Mouse (Mus musculus) lung, postnatal 4 days (tissue): ENCODE measurements around the gene Etl4.

Experiments
- DNase-seq, 2 experiments: peaks; one replicate each; pipeline ENCODE4 v3.0.0; 2021

Etl4 gene

DNA sequence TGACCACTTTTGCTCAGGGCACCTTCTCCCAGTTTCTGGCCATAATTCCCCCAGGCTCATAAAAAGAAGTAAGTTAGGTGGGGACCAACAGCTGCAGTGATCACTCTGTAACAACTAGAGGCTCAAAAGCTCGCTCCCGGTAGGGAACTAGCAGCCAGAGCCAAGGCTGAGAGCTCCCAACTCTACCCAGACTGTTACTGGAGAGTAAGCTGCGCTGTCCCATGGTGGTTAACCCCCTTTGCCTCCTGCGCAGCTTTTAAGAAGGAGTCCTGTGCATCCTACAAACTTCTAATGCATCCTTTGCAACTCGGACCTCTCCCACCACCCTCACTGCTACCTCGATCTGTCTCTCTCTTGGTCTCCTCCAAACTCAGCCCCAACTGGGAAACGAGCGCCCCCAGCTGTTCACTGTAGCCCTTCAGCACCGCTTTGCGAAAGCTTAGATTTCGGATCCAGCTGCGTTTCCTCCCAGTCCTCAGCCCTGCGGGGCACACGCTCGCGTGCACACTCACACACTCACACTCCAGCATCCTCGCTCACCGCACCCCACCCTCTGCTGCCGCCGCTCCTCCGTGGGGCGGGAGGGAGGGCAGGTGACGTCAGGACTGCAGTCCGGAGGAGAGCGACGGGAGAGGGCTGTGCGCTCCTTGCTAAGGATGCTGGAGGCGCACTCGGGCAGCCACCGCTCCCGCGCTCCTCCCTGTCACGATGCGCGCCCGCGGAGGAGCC lies at the start of gene Etl4:
Gene Etl4, plus strand, starts transcription at position 610 of the 729 bp plus-strand sequence.
- peak; percentile 29 for DNase-seq

DNA sequence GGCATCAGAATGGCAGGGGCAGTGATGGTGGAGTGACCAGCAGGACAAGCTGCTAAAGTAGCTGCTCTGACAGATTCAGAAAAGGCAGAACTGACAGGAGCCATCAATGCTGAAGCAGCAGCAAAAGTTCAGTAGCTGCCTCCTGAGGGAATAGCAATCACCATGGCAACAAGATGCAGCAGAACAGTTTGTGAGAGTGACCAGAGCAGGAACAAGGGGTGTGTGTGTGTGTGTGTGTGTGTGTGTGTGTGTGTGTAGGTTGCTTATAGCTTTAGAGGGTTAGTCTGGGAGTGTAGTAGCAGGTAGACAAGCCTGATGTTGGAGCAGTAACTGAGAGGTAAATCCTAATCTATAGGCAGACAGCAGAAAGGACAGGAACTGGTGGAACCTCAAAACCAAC lies 40.4 kb upstream of the Etl4 start:
- DNase-seq: no peak

DNA sequence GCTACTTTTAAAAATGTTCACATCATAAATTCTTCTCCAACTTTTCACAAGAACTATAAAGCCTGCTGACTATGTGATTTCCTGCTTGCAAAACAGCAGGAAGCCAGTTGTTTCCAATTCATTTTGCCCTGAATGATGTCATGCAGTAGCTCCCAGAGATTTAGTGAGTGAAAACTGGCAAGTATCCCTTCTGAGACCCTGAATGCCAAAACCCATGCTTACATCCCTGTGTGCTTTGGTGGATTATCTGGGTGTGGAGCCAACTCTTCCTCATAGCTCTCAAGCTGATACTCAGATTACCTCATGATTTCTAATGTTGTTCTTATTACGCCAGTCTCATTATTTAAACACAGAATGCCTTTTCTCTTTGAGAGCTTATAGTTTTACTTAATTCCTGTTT lies 37.7 kb upstream of the Etl4 start:
- no peak for DNase-seq

DNA sequence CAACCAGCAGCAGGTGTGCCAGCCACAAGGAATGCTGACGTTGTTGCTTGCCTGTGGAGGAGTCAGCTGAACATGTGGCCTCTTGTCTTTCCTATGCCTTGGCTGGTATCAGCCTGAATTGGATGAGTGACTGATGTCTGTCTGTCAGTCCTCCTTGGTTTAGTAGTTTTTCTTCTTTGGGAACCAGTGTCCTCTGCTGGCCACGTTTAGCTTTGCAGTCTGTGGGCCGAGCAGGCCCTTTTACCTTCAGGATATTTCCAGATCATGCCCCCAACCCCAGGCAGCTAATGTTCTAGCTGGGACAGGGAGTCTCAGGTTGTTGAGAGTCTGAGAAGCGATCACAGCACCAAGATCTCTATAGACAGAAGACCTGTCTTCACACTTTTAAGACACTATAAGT lies 18.7 kb upstream of the Etl4 start:
- DNase-seq: no peak

DNA sequence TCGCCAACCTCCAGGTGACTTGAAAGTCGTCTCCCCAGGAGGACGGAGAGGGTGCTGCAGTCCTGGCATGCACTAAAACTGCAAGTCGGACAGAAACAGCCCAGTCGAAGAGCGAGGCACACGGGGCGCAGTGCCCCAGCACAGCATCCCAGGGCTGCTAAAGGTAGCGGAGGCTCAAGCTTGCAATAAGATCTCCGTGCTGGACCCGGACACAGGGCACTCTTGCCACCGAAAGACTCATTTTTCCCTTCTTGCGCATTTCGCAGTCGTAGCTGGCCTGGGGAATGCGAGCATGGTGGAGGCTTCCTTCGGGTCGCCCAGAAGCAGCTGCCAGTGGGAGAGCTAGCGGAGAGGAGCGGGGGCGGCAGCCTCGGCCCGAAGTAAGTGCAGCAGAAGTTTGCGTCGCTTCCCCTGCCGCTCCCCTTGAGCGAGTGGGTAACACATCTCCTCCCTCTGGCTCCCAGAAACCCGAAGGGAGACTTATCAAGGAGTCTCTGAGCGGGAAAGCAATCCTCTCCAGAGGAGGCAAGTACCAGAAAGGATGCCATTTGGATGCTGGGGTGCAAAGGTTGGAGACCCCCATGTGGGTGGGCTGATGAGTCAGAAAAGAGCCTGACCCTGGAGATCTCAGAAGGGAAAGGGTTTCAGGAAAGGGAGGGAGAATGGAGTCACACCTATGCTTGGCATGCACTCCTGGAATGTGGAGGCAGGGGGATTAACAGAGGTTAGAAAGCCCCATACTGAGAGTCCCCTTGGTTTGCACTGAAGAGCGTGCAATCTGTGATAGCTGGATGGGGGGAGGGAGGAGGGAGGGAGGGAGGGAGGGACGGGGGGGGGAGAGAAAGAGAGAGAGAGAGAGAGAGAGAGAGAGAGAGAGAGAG lies 560 bp downstream of the Etl4 start:
- DNase-seq: no peak

DNA sequence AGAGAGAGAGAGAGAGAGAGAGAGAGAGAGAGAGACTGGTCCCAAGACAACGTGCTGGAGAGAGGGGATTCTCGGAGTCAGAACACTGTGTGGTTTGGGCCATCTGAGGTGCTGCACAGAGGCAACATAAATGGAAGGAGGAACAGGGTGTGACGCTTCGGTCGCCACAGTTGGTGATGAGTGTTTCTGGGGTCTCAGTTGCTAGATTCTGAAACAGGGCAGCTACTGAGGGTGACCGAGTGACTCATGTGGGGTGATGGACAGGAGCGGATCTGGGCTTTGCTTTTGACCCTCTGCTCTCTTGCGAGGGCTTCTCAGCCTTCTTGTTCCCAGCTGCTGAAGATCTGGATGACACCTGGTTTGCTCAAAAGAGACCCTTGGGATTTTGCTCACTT lies 1.2 kb downstream of the Etl4 start:
- no peak for DNase-seq

DNA sequence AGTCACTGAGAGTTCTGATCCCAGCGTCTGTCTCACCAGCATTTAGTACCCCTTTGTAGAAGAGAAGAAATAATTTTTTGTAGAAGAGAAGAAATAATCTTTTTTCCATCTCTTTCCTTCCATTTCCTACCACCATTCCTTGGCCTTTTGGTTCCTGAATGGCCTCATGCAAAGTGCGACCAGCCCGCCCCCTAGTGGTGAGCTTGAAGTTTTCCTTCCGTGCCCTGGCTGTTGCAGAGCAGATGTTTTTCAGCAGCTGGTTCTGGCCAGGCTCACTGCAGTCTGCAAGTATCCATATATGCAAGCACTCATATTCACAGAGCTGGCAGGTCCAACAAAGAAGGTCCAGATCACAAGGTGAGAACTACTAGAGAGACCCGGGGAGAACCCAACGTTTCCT lies 9.6 kb downstream of the Etl4 start:
- DNase-seq: peak; percentile 48 to 63

DNA sequence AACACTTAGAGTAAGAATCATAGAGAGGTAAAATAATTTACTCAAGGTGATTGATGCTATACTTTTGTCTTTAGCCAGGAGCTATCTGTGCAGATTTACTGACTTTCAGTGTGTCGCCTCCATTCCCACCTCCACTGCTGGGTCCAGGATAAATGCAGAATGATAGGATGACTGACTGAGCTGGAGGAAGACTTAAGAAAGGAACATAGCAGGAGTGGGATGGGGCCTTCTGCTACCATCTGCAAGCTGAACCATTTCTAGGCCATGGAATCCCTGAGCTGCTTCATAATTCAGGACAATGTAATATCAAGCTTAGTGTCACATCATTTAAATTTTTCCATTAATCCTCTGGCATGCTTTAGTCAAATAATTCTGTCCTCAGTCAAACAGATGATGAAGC lies 20.4 kb downstream of the Etl4 start:
- DNase-seq: no peak

DNA sequence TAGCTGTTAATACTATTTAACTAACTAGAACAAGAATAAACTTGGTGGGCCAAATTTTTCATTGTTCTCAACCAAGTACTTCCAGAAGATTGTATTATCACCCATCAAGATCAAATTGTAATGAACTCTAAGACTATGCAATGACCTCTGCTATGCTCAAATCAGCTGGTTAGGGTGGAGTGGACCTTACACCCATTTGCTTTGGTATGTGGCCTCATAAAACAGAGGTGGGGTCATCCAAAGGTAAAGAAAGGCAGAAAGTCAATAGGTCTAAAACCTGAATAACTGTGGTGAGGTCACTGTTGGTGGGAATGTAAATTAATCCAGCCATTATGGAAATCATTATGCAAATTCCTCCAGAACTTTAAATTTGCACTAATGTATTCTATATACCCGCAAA lies 24.3 kb downstream of the Etl4 start:
- DNase-seq: no peak

DNA sequence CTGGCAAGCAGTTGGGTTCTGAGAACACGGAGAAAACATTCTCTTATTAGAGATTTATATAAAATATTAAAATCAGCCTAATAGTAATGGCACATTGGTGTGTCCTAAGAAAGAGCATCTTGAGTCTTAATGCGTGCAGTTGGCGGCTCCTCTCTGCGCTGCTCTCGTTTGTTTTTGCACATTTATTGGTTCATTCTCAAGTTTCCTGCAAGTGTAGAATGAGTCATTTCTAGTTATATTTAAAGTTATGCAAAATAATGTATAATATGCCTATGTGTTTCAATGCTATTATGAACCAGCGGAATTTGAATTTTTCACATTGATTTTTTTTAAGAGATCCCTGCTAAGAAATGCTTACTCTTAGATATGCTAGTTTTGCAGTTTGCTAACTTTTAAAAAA lies 35.6 kb downstream of the Etl4 start:
- DNase-seq: no peak

DNA sequence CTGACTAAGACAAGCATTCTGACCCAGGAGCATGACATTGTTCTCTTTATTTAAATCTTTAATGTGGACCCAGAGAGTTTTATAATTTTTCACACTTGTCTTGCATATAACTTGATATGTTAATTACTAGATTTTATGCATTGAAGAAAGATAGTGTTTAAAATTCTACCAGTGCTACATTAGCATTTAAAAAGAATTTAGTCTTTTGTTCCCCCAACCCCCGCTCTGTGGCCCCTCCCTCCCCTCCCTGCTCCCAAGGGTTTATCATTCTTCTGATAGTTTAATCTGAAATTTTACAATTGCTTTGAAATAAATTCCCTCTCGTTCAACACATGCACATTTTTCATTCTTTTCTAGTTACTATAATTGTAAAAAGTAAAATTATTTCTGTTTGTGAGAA lies 43.4 kb downstream of the Etl4 start:
- no peak for DNase-seq

DNA sequence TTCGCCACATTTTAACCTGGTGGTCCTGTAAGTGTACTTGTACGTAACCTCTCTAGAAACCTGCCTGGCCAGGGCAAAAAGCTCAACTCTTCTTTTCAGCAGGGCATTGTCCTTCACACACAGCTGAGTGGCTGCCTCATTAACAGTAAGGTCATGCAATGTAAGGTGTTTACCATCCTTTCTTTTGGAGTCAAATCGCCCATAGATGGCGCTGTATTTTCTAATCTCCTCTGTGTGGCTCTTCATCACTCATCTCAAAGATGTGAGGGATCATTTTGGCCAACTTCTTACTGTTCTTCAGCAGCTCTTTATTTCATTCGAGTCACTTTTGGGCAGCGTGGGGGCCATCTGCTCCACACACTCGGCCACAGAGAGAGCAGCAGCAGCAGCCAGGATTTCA lies 56.9 kb downstream of the Etl4 start:
- no peak for DNase-seq

DNA sequence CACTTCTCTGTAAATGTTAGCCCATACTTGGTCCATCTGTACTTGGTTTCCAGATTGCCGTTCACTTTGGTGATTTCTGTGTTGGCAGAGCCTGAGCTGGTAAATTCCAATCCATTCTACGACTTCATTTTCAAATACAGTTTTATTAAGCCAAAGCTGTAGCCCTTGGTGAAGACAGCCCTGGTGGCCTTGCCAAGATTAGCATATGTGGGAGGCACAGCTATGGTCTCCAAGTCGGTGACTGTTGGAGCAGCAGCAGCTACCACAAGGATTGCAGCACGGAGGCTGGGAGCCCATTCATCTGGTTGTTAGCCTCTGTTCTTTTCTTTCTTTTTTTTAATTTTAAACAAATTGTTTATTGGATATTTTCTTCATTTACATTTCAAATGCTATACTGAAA lies 128.1 kb downstream of the Etl4 start:
- no peak for DNase-seq

DNA sequence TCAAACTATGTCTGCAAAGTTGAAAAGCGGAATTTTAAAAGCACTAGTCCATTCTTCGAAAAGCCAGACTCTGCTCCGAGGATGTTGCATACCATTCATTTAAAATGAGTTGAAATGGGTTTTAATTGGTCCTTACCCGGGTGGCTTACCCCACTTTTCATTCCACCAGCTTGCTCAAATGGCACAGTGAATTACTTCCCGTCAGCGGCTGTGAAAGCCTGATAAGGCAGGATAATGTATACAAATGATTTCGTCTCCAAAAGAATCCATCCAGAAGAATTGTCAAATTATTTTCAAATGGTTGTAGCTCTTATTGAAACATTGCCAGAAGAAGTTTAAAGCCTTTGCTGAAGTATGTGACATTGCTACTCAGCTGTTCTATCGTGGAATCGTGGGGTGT lies 162.8 kb downstream of the Etl4 start:
- DNase-seq: no peak

DNA sequence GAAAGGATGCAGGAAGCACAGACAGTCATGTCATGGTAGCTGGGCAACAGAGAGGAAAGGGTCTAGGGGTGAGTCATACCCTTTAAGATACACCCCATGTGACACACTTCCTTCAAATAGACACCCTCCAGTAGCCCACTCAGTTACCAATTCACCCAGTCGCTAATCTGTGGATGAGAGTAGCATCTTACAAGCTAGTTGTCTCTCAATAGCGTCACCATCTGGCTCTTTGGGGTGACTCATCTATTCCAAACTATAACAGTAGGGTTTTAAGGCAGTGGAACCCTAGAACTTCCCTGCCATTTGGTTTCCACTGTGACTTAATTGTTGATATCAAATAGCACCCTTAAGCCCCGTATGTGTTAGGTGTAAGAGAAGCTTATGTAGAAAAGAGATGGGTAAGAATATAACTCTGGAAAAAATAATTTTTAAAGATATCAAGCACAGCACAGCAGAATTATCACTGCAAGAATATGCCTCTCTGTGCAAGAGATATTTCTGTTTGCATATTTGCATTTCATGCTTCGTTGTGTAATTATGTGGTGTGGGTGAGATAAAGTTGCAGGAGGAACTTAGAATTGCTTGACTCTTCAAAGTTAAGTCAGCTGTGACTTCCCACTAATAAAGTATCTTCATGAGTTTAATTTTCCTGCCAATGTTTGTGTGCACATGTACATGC lies 166.7 kb downstream of the Etl4 start:
- no peak for DNase-seq

DNA sequence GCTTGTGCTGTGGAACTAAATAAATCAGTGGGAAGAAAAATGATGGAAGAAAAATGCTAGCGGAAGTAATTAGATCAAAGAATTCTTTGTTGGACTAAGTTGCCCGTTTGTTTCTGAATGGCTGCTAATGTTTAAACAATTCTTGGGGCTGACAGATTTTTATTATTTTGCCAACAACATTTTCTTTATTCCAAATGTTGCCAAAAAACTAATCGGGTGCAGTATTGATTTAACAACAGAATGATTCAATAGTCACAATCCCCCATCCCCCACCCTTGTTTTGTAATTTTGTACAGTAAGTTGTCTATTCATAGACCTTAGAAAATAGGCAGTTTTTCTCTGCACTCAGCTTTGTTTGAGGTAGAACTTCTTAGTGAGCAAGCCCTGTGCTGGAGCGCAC lies 175.2 kb downstream of the Etl4 start:
- DNase-seq: no peak

DNA sequence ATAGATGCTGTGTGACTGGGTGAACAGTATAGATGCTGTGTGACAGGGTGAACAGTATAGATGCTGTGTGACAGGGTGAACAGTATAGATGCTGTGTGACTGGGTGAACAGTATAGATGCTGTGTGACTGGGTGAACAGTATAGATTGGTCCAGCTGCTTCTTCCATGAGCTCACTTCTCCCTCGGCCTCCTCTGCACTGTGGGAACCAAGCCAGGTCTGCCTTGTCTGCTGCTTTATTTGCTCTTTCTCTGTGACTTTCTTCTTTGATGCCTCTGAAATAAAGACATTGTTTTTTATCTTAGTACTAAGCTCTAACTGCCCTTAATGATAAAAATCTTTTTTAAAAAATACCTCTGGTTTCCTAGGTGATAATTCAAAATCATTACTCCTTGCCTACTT lies 195.9 kb downstream of the Etl4 start:
- no peak for DNase-seq

DNA sequence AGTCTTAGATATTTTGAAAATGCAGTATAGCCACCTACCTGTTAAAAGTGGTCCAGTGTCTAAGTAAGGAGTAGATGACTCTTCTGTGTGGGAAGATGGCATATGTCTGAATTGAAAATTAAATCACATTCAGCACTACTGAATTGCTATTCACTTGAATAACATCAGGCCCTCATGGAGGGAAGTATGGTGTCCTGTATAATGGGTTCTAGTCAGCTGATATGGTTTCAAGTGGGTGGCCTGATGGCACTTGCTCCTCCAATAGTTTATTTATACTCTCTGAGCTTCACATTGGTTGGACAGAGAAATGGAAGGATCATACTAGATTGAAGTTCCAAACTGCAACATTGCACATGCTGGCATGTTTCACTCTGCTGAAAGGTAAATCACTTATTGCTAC lies 202.1 kb downstream of the Etl4 start:
- DNase-seq: no peak

DNA sequence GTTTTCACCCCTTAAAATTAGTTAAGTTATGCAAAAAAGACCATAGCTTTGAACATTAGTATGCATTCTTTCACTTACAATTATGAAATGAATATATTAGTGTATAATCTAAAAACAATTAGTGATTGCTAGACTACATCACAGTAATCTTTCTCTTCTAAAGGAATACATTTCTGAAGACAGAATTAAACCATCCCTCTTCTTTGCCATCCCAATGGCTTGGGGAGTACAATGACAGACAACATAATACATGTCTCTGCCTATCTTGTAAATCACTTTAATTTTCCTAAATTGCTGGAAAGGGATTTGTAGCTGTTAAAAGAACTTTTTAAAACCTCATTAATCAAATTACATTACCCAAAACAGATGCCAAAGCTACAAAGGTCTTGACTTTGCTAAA lies 216.3 kb downstream of the Etl4 start:
- no peak for DNase-seq

DNA sequence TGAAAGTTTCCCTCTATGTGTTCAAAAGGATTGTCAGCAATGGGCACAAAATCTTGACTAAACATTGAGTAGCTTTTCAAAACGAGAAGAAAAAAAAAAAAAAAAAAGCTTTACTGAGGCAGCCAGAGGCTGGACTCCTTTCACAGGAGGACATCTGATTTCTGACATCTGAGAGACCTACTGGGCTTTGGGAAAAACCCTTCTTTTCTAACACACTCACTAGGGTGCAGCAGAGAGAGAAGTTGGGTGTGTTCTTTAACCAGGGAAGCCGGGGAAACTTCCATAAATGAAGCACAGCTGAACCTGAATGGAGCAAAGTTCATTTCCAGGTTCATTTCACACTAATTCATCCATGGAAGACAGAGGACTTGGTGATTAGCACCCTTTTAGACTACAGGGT lies 222.2 kb downstream of the Etl4 start:
- DNase-seq: no peak

DNA sequence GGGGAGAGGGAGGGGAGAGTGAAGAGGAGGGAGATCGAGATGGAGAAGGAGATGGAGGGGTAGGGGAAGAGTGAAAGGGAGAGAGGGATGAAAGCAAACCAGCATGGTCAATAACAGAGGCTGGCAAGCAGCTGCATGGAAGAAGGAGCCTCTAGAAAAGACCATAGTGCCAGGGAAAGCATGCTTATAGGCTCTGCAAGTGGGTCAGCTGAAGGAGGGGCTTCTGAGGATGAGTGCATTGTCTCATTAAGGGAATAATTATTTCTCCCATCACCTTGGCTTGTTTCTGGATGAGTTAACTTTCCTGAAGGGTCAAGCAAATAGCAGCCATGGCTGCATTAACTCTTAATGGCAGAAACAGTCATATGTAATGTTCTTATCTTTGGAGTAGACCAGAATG lies 228.8 kb downstream of the Etl4 start:
- no peak for DNase-seq

DNA sequence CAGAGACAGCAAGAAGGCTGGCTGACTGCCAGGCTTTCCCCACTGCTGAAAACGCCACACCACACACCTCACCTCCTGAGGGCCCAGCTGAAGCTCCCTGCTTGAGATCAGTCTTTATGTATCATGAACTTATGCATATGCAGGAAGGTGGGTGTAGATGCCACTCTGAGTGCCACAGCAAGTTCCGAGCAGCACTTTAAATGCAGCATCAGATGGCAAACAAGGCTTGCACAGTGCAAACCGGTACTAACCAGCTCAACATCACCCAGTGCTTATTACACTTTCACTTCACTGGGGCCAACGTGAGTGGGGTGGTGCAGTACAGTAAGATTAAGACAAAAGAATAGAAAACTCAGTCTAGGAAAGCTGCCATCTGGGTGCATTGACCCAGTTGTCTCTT lies 235.8 kb downstream of the Etl4 start:
- DNase-seq: no peak

DNA sequence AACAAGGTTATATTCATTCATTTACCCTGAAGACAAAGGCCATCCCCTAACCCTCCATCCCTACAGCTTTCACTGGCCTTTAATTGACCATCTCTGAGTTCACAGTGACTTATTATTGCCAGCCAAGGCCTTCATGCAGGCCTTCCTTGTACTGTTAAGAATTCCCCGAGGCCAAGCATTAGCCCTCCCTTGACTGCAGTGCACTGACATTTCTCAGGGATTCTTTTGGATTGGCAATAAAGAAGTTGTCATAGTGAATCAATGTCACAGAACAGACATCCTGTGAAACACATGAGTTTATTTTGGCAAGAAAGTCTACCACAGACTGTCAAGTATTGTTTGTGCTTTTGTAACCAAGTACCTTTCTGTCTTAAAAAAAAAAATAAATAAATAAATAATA lies 257.5 kb downstream of the Etl4 start:
- DNase-seq: no peak

DNA sequence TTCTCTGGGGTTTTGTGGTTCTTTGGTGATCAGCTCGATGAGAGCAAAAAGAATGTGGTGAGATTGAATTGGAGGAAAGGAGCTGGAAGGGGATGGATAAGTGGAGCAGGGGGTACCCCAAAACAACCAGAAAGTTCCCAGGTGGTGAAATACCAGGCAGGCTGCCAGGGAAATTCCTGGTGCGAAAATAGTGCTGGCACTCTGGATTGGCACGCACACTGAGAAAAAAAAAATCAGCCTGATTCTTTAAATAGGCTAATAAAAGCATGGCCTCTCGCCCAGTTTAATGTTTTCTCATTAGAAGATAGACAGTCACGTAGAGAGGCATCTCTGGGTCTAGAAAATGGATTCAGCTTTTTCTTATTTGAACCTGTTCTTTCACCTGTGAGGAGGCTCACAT lies 258.0 kb downstream of the Etl4 start:
- no peak for DNase-seq
